Mouse (Mus musculus) T-cell, adult 2 months (primary cell): ENCODE data around the gene Itk.
"Not testable (repeated sequence)": the region's sequence is repeated elsewhere in the genome, so short reads cannot be mapped to it uniquely, and the experiment has no call there.

ENCODE experiments used
- DNase-seq: peaks from one replicate; pipeline ENCODE4 v3.0.0; 2022; ENCODE audit warnings: low spot score

The Itk gene

GRCm38 (mm10) chr11:46389336-46390117 is at the start of gene Itk:
Itk (minus strand) TSS chr11:46389515.
- peak; percentile 93 for DNase-seq

GRCm38 (mm10) chr11:46437459-46438000 is 48.2 kb upstream of the Itk start:
- peak; percentile 55 for DNase-seq

- peak; percentile 95 for DNase-seq
These were observed 47.6 kb upstream of the Itk start, which contains the start of gene Med7 for GRCm38 (mm10) chr11:46436760-46437458. Med7 (plus strand) TSS chr11:46436925.

- DNase-seq = no peak
These were observed 46.0 kb upstream of the Itk start for GRCm38 (mm10) chr11:46435363-46435762.

GRCm38 (mm10) chr11:46431129-46431528 is 41.8 kb upstream of the Itk start:
- peak; percentile 82 for DNase-seq

GRCm38 (mm10) chr11:46430123-46430522 is 40.8 kb upstream of the Itk start:
- DNase-seq = no peak

- DNase-seq = not testable (repeated sequence)
These were observed 38.8 kb upstream of the Itk start for GRCm38 (mm10) chr11:46428131-46428530.

GRCm38 (mm10) chr11:46421086-46421888 is 32.0 kb upstream of the Itk start:
- DNase-seq = peak; percentile 68

GRCm38 (mm10) chr11:46418860-46419259 is 29.5 kb upstream of the Itk start:
- DNase-seq = no peak

GRCm38 (mm10) chr11:46418438-46418837 is 29.1 kb upstream of the Itk start:
- DNase-seq = no peak

- no peak for DNase-seq
These were observed 20.8 kb upstream of the Itk start for GRCm38 (mm10) chr11:46410018-46410563.

GRCm38 (mm10) chr11:46406721-46407120 is 17.4 kb upstream of the Itk start:
- no peak for DNase-seq

GRCm38 (mm10) chr11:46404986-46405385 is 15.7 kb upstream of the Itk start:
- peak; percentile 77 for DNase-seq

GRCm38 (mm10) chr11:46401555-46401954 is 12.2 kb upstream of the Itk start:
- no peak for DNase-seq

GRCm38 (mm10) chr11:46398933-46399383 is 9.6 kb upstream of the Itk start:
- DNase-seq = peak; percentile 89

- no peak for DNase-seq
These were observed 9.2 kb upstream of the Itk start for GRCm38 (mm10) chr11:46398473-46398872.

GRCm38 (mm10) chr11:46397900-46398299 is 8.6 kb upstream of the Itk start:
- DNase-seq = no peak

- DNase-seq = no peak
These were observed 7.5 kb upstream of the Itk start for GRCm38 (mm10) chr11:46396860-46397179.

GRCm38 (mm10) chr11:46396167-46396859 is 7.0 kb upstream of the Itk start, which contains the start of gene Fam71b:
Fam71b (plus strand) TSS chr11:46396559.
- DNase-seq = peak; percentile 66

GRCm38 (mm10) chr11:46395698-46396097 is 6.4 kb upstream of the Itk start:
- DNase-seq = no peak

- DNase-seq = no peak
These were observed 5.8 kb upstream of the Itk start for GRCm38 (mm10) chr11:46395088-46395487.
